Mouse (Mus musculus) limb, embryonic 13.5 days (tissue): ENCODE results near the gene Rora. TPM values are rescaled to one million over a fixed set of nuclear protein-coding genes. Genes with fewer than 3 reads are reported as not detected.

ENCODE experiments used
- ATAC-seq: fragments of 200-750 bp; cut with Nextera tagmentation; 2 replicates; pipeline ENCODE4 v1.8.0; 2017; ENCODE audit warnings: low read depth, moderate number of reproducible peaks, moderate TSS enrichment; ENCODE audit not compliant: low FRiP score
- H3K27ac ChIP-seq: fragments of 300-500 bp; sonication (generic); 2 replicates; pipeline ENCODE4 v1.5.1; 2015; ENCODE audit warnings: inconsistent platforms, mild to moderate bottlenecking, moderate library complexity
- H3K27me3 ChIP-seq: fragments of 300-500 bp; sonication (generic); 2 replicates; pipeline ENCODE4 v1.6.1; 2015; ENCODE audit warnings: mild to moderate bottlenecking, inconsistent platforms
- H3K36me3 ChIP-seq: fragments of 300-500 bp; sonication (generic); 2 replicates; pipeline ENCODE4 v1.6.1; 2015; ENCODE audit warnings: inconsistent platforms, mild to moderate bottlenecking, moderate library complexity
- H3K4me1 ChIP-seq: fragments of 300-500 bp; sonication (generic); 2 replicates; pipeline ENCODE4 v1.6.1; 2015; ENCODE audit warnings: inconsistent platforms
- H3K4me2 ChIP-seq: fragments of 300-500 bp; sonication (generic); replicated peaks from 2 replicates; pipeline ENCODE4 v1.6.1; 2015; ENCODE audit warnings: inconsistent platforms, mild to moderate bottlenecking, moderate library complexity
- H3K4me3 ChIP-seq: fragments of 300-500 bp; sonication (generic); 2 replicates; pipeline ENCODE4 v1.5.1; 2015; ENCODE audit warnings: moderate library complexity, mild to moderate bottlenecking, inconsistent platforms
- H3K9ac ChIP-seq: fragments of 300-500 bp; sonication (generic); 2 replicates; pipeline ENCODE4 v1.6.1; 2015; ENCODE audit warnings: mild to moderate bottlenecking, inconsistent platforms
- H3K9me3 ChIP-seq: fragments of 300-500 bp; sonication (generic); 2 replicates; pipeline ENCODE4 v1.6.1; 2016; ENCODE audit warnings: inconsistent platforms
- WGBS: fragments of 180-500 bp; shearing (Covaris S2); methylation state at CpG from one replicate; pipeline ENCODE4 v1.1.7; 2015; 5-methylcytosine and 5-hydroxymethylcytosine counted together
- polyA plus RNA-seq: library from polyadenylated mRNA; unstranded; fragments of >200 nt; fragmentation: Nextera tagmentation; extraction: Ambion mirVana; gene quantifications from 2 replicates; pipeline ENCODE4 v1.2.1, GENCODE M21; 2015

Rora gene
- polyA plus RNA-seq, 1 experiment from 2014 or later, result 9.6 TPM

DNA sequence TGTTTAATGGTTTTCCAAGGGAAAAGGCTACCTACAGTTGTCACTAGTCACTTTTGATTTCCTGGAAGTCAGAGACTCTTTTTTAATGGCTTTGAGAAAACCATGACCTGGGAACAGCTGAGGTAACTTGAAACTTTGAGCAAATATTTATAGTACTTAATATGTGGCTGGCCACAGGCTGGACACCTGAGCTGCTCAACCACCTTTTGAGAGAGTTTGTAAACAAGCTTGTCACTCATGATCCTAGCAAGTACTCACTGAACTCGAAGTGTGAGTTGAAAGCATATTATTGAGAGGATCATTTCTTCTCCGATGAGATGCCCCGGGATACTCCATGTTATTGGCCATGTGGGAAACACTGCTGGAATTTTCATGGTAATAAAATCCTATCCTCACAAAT lies 353.1 kb downstream of the Rora start:
- Histone ChIP-seq H3K4me3 (no peak overlapping the region), H3K36me3 (no peaks in the 10 kb centered on the region), H3K4me2 (no peak overlapping the region), H3K9me3 (no peaks in the 10 kb centered on the region), H3K27me3 (0 out of 2 replicates have a peak, but pooled peaks cover 3% of the 10 kb centered on the region), H3K4me1 (no peaks in the 10 kb centered on the region), H3K27ac (no peak overlapping the region), H3K9ac (no peak overlapping the region)
- no peak for ATAC-seq
- WGBS, result 57% methylated on average over 3 of the region's 3 CpGs

- ATAC-seq, result no peak
- Histone ChIP-seq H3K4me2 (no peak overlapping the region), H3K9ac (no peak overlapping the region), H3K4me3 (no peak overlapping the region), H3K9me3 (no peaks in the 10 kb centered on the region), H3K27ac (no peak overlapping the region), H3K4me1 (no peaks in the 10 kb centered on the region), H3K27me3 (0 out of 2 replicates have a peak, but pooled peaks cover 3% of the 10 kb centered on the region), H3K36me3 (no peaks in the 10 kb centered on the region)
- 65% methylated on average over 2 of the region's 2 CpGs for WGBS
These were observed 355.1 kb downstream of the Rora start for GRCm38 (mm10) chr9:69008706-69009105.

GRCm38 (mm10) chr9:69010886-69011285 lies 357.3 kb downstream of the Rora start:
- no peak overlapping the region for H3K4me3 ChIP-seq
- H3K36me3 ChIP-seq, result no peaks in the 10 kb centered on the region
- H3K27ac ChIP-seq, result no peak overlapping the region
- 82% methylated on average over 5 of the region's 5 CpGs for WGBS
- ATAC-seq, result no peak
- no peak overlapping the region for H3K4me2 ChIP-seq
- no peaks in the 10 kb centered on the region for H3K27me3 ChIP-seq
- no peaks in the 10 kb centered on the region for H3K4me1 ChIP-seq
- H3K9ac ChIP-seq, result no peak overlapping the region
- no peaks in the 10 kb centered on the region for H3K9me3 ChIP-seq

DNA sequence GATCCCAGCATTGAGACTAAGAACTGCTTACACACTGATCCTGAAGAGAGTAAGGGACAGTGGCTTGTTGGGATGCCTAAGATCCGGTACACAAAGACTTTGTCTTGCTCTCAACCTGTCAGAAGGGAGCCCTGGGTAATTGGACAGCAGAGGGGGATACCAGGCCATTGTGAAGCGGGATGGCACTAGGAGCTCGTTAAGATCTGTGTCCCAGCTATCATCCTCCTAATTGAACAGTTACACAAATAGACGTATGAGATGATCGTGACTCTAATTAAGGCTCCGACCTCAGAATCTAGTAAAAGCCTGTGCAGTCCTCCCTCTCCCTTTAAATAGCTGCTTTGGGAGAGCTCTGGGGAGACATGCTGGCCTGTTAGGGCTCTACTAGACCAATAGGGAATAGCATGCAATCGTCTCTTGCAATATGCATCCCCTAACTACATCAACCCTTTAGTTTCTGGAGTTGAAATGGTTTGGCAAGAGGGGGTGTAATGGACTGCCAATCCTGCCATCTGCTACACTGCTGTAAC lies 359.7 kb downstream of the Rora start:
- no peak overlapping the region for H3K27ac ChIP-seq
- no peaks in the 10 kb centered on the region for H3K9me3 ChIP-seq
- WGBS, result 73% methylated on average over 7 of the region's 7 CpGs
- H3K36me3 ChIP-seq, result no peaks in the 10 kb centered on the region
- no peaks in the 10 kb centered on the region for H3K4me1 ChIP-seq
- H3K9ac ChIP-seq, result no peak overlapping the region
- no peaks in the 10 kb centered on the region for H3K27me3 ChIP-seq
- no peak overlapping the region for H3K4me2 ChIP-seq
- no peak overlapping the region for H3K4me3 ChIP-seq
- no peak for ATAC-seq

DNA sequence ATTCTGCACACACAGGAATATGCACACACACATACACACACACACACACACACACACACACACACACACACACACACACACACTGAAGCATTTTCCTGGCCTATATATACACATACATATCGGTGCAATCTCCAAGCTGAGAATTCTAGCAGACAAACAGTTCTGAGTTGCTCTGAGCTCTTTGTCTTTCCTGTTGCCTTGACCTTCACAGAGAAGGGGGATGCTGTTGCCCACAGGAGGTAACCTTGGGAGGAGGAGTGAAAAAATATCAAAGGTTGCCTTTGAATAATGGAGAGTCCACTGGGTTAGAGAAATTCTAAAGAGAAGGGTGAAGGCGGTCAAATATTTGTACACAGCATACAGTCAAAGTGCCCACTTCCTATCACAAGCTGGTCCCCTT lies 360.6 kb downstream of the Rora start:
- H3K9ac ChIP-seq, result no peak overlapping the region

DNA sequence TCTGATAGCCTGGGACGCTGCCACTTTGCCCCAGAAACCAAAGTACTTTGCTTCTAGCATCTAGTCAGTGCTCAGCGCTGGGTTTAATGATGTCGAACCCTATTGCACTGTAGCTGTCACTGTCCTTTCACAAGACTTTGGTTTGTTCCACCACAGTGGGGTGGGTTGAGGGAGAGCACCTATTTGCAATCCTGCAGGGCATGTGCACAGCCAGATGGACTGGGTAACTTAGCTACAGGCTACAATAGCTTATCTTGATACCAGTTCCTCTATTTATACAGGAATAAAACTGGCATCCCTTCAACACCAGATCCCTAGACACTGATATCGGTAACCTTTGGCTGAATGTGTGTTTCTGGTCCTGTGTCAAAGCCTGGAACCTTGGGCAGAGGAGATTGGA lies 366.8 kb downstream of the Rora start:
- WGBS, result 88% methylated on average over 4 of the region's 4 CpGs
- no peak for ATAC-seq
- no peak overlapping the region for H3K27ac ChIP-seq
- H3K36me3 ChIP-seq, result no peaks in the 10 kb centered on the region
- no peak overlapping the region for H3K4me2 ChIP-seq
- no peaks in the 10 kb centered on the region for H3K27me3 ChIP-seq
- H3K4me1 ChIP-seq, result no peaks in the 10 kb centered on the region
- H3K9me3 ChIP-seq, result no peaks in the 10 kb centered on the region
- H3K9ac ChIP-seq, result no peak overlapping the region
- H3K4me3 ChIP-seq, result no peak overlapping the region

More for the DNA sequence above, 360.6 kb downstream of the Rora start:
- ATAC-seq, result no peak
- no peak overlapping the region for H3K4me2 ChIP-seq
- no peak overlapping the region for H3K4me3 ChIP-seq
- 93% methylated on average over 2 of the region's 2 CpGs for WGBS
- no peaks in the 10 kb centered on the region for H3K27me3 ChIP-seq
- no peaks in the 10 kb centered on the region for H3K36me3 ChIP-seq
- H3K27ac ChIP-seq, result no peak overlapping the region
- no peaks in the 10 kb centered on the region for H3K4me1 ChIP-seq
- H3K9me3 ChIP-seq, result no peaks in the 10 kb centered on the region

GRCm38 (mm10) chr9:69021482-69021881 lies 367.9 kb downstream of the Rora start:
- no peak for ATAC-seq
- Histone ChIP-seq H3K27me3 (no peaks in the 10 kb centered on the region), H3K4me2 (no peak overlapping the region), H3K27ac (no peak overlapping the region), H3K36me3 (no peaks in the 10 kb centered on the region), H3K9me3 (no peaks in the 10 kb centered on the region), H3K4me1 (no peaks in the 10 kb centered on the region), H3K4me3 (no peak overlapping the region), H3K9ac (no peak overlapping the region)
- 88% methylated on average over 1 of the region's 1 CpGs for WGBS

DNA sequence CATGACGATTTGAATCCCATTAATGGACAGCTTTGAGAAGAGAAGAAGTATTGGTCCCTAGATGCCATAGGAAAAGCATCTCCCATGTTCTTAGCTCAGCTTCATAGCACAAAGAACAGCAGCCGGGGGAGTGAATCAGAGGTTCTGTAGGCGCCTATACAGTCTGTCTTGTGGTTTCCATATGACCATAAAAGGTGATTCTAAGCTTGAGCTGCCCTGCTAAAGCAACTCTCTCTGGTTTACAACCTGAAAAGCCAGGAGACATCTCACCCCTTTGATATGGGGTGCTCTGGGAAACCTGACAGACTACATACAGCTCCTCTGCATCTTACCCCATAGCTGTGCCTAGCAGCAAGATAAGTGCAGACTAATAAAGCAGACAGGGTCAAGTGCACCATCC lies 369.7 kb downstream of the Rora start:
- ATAC-seq, result no peak
- H3K4me1 ChIP-seq, result no peaks in the 10 kb centered on the region

DNA sequence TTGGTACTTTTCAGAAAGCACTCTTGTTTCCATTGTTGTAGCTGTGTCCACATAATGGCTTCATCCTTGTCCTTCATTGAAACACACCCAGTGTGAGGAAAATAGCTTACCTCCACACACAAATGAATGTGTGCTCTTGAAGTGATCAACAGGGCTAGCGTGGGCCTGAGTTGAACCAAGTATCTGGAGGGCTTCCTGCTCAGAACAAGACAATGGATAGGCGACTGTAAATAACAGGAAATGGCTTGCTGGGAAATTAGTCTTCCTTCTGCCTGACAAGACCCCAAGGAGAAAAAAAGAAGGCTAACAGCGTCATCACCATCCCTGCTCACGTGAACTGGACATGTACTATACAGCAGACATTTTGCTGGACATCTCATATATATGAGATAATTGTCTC lies 374.6 kb downstream of the Rora start:
- Histone ChIP-seq H3K9me3 (no peaks in the 10 kb centered on the region), H3K27ac (no peak overlapping the region), H3K36me3 (no peaks in the 10 kb centered on the region), H3K9ac (no peak overlapping the region), H3K4me3 (no peak overlapping the region), H3K27me3 (no peaks in the 10 kb centered on the region), H3K4me2 (no peak overlapping the region), H3K4me1 (peaks cover 3% of the 10 kb centered on the region; the same call in 1 of the 2 replicates)
- ATAC-seq, result no peak
- WGBS, result 81% methylated on average over 4 of the region's 4 CpGs

More for the DNA sequence above, 369.7 kb downstream of the Rora start:
- Histone ChIP-seq H3K9me3 (no peaks in the 10 kb centered on the region), H3K9ac (no peak overlapping the region), H3K36me3 (no peaks in the 10 kb centered on the region), H3K4me3 (no peak overlapping the region), H3K27me3 (no peaks in the 10 kb centered on the region), H3K27ac (no peak overlapping the region), H3K4me2 (no peak overlapping the region)
- WGBS, result 79% methylated on average over 3 of the region's 3 CpGs

GRCm38 (mm10) chr9:69034301-69034871 lies 380.8 kb downstream of the Rora start:
- H3K27me3 ChIP-seq, result no peaks in the 10 kb centered on the region
- no peak for ATAC-seq
- no peak overlapping the region for H3K9ac ChIP-seq
- no peak overlapping the region for H3K4me3 ChIP-seq
- 92% methylated on average over 10 of the region's 10 CpGs for WGBS
- no peak overlapping the region for H3K4me2 ChIP-seq
- no peaks in the 10 kb centered on the region for H3K9me3 ChIP-seq
- peaks cover 3% of the 10 kb centered on the region; the same call in 1 of the 2 replicates for H3K4me1 ChIP-seq
- H3K27ac ChIP-seq, result no peak overlapping the region
- no peaks in the 10 kb centered on the region for H3K36me3 ChIP-seq

GRCm38 (mm10) chr9:69035456-69035855 lies 381.9 kb downstream of the Rora start:
- ATAC-seq, result no peak
- no peaks in the 10 kb centered on the region for H3K9me3 ChIP-seq
- no peak overlapping the region for H3K4me3 ChIP-seq
- H3K4me2 ChIP-seq, result no peak overlapping the region
- H3K4me1 ChIP-seq, result peaks cover 3% of the 10 kb centered on the region; the same call in 1 of the 2 replicates
- H3K9ac ChIP-seq, result no peak overlapping the region
- H3K36me3 ChIP-seq, result no peaks in the 10 kb centered on the region
- WGBS, result 81% methylated on average over 7 of the region's 7 CpGs
- no peak overlapping the region for H3K27ac ChIP-seq
- H3K27me3 ChIP-seq, result no peaks in the 10 kb centered on the region

DNA sequence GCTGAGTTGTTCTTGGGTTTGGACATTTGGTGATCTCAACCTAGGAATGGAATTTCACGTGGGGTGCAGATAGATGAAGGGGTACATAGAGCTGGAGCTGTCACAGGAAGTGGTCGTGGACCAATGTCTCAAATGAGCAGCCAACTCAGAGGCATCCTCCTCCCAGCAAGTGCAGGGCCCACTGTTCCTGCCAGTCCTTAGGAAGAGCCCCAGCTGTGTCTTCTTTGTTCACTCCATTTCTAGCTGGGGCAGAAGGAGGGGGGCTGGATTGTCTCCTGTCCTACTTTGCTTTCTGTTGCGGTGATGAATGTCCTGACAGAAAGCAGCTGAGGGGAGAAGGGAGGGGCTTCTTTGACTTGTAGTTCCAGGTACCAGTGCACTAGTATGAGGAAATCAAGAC lies 382.7 kb downstream of the Rora start:
- no peak for ATAC-seq
- Histone ChIP-seq H3K36me3 (no peaks in the 10 kb centered on the region), H3K4me1 (peaks cover 3% of the 10 kb centered on the region; the same call in 1 of the 2 replicates), H3K27me3 (no peaks in the 10 kb centered on the region), H3K27ac (no peak overlapping the region), H3K4me2 (no peak overlapping the region), H3K9ac (no peak overlapping the region), H3K9me3 (no peaks in the 10 kb centered on the region), H3K4me3 (no peak overlapping the region)
- 78% methylated on average over 3 of the region's 3 CpGs for WGBS
